Mouse (Mus musculus) cortical plate, adult 2 months (tissue): ENCODE measurements at regions not wholly inside any gene's neighbourhood (a gene's known extent, or its start where the extent isn't known, plus 50 kb on each side); places are given as distances from the start of the nearest gene placed in this dataset.
"Not testable (repeated sequence)": the region's sequence is repeated elsewhere in the genome, so short reads cannot be mapped to it uniquely, and the experiment has no call there.

ENCODE experiments used
- H3K27ac ChIP-seq: fragments of 200-500 bp; 2 replicates; pipeline ENCODE4 v1.5.1; 2012; ENCODE audit warnings: low read length, control low read depth, inconsistent platforms; ENCODE audit not compliant: insufficient read depth
- H3K4me1 ChIP-seq: fragments of 200-500 bp; 2 replicates; pipeline ENCODE4 v1.6.1; 2011; ENCODE audit warnings: low read length; ENCODE audit not compliant: control insufficient read depth, insufficient read depth
- H3K4me3 ChIP-seq: fragments of 200-500 bp; 2 replicates; pipeline ENCODE4 v1.5.1; 2011; ENCODE audit warnings: mild to moderate bottlenecking, low read length, control low read depth; ENCODE audit not compliant: insufficient read depth
- CTCF ChIP-seq: fragments of 200-500 bp; IDR thresholded peaks from 2 replicates; pipeline ENCODE4 v1.5.1; 2011; ENCODE audit warnings: mild to moderate bottlenecking, control low read depth, low read length; ENCODE audit not compliant: insufficient read depth; ENCODE audit errors: extremely low read depth
- POLR2A ChIP-seq: fragments of 200-500 bp; IDR thresholded peaks from 2 replicates; pipeline ENCODE4 v1.6.1; 2011; ENCODE audit warnings: mild to moderate bottlenecking, low read length, control low read depth; ENCODE audit not compliant: insufficient read depth; ENCODE audit errors: extremely low read depth

DNA sequence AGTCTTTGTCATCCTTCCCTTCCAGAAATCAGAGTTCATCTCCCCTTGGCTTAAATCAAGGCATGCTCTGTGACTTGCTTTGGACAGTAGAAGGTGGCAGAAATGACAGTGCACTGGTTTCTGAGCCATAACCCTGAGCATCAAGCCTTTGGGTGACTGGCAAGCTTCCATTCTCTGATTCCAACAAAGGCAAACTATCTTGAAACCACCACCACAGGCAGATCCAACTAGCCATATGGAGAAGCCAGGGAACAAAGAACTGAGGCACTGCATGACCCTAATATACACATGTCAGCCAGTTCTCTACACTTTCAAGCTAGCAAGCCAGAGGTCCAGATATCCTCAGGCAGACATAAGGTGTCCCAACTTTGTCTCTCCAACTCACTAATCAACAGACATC is 151.2 kb upstream of the Rps6ka3 start:
- H3K4me3 ChIP-seq: no peak overlapping the region
- no peaks in the 10 kb centered on the region for H3K4me1 ChIP-seq
- no peak overlapping the region for H3K27ac ChIP-seq
- TF ChIP-seq CTCF (no peak), POLR2A (no peak)

DNA sequence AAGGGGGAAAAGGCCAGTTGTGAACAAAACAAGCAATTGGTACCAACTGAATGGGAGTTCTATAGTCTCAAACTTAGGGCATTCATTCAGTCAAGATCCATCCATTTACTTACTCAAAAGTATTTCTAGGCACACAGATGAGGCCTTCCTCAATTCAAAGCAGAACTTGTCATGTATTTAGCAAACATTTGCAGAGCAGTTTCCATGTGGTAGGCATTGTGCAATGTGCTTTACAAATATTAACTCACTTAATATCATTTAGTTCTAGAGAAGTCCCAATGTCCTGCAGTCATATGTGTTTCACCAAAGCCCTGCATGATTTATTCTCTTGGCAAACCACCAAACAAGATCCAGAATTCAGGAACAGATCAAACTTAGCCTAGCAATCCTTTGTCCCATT is 148.8 kb upstream of the Rps6ka3 start:
- TF ChIP-seq POLR2A (no peak), CTCF (no peak)
- Histone ChIP-seq H3K4me3 (no peak overlapping the region), H3K27ac (no peak overlapping the region), H3K4me1 (no peaks in the 10 kb centered on the region)

DNA sequence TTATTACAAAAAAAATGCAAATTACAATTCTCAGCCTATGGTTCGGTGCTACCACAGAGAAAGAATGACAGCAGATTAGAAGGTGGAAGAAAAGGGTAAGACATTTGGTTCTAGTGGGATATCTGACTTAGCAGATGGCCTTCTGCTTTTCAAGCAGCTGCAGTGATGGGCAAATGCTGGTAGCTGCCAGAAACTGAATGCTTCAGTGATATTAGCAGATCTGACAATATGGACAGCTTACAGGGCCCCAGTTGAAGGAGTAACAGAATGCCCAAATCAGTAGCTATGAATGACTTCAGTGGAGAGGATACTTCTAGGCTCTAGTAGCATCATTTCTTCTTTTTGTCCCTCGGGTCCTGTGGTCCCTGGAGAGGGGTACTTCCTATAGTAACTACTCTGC is 143.9 kb upstream of the Rps6ka3 start:
- Histone ChIP-seq H3K4me1 (no peaks in the 10 kb centered on the region), H3K4me3 (no peak overlapping the region), H3K27ac (no peak overlapping the region)
- TF ChIP-seq POLR2A (no peak), CTCF (no peak)

DNA sequence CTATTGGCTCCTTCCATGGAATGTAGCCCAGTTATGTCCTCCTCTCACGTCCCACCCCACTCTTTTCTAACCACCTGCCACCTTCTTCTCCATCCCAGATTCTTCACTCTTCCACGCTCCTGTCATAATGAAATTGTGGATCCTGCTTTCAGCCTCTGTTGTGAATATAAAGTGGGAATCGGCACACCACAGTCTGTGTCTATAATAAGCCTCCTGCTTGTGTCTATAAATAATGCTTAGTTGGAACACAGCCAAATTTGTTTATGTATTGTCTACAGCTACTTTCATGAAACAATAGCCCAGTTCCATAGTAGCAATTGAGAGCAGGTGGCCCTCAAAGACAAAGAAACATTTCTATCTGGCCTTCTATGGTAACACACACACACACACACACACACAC is 137.5 kb upstream of the Rps6ka3 start:
- no peak overlapping the region for H3K27ac ChIP-seq
- H3K4me1 ChIP-seq: no peaks in the 10 kb centered on the region
- TF ChIP-seq CTCF (no peak), POLR2A (no peak)
- no peak overlapping the region for H3K4me3 ChIP-seq

DNA sequence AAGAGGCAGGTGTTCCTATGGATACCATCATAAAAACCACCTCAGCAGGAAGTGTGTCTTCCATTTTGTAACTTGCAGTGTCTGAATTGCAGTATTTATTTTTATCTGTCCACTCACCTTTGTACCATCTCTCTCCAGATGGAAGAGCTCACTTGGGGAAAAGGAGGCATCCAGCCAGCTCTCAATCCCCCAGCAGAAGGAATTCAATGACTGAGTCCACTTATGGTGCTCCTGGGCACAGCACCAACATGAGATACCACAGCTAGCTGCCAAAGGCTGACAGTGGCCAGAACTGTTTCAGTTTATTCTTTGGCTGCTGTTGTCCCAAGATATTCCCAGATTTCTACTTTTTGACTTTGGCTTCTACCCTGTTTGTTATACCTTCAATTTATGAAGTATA is 136.6 kb upstream of the Rps6ka3 start:
- Histone ChIP-seq H3K4me3 (no peak overlapping the region), H3K27ac (no peak overlapping the region), H3K4me1 (no peaks in the 10 kb centered on the region)
- TF ChIP-seq POLR2A: no peak
- TF ChIP-seq CTCF: no peak

DNA sequence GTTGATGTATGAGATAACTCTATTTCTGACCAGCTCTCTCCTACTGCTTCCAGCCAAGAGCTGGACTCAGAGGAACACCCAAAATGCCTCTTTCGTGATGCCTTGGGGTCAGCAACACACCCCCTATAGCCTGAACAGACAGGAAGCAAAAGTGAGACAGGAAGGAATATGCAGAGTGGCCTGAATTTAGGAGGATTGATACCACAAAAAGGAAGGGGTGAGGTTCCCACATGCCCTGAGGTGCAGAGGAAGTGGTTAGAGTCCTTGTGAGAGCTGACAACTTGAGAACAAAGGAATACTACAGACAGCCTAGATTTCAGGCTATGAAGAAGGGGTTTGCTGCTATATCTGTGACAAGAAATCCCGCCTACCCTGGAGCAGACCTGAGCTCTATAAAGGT is 129.6 kb upstream of the Rps6ka3 start:
- Histone ChIP-seq H3K4me3 (no peak overlapping the region), H3K4me1 (no peaks in the 10 kb centered on the region), H3K27ac (no peak overlapping the region)
- no peak for TF ChIP-seq POLR2A
- no peak for TF ChIP-seq CTCF

DNA sequence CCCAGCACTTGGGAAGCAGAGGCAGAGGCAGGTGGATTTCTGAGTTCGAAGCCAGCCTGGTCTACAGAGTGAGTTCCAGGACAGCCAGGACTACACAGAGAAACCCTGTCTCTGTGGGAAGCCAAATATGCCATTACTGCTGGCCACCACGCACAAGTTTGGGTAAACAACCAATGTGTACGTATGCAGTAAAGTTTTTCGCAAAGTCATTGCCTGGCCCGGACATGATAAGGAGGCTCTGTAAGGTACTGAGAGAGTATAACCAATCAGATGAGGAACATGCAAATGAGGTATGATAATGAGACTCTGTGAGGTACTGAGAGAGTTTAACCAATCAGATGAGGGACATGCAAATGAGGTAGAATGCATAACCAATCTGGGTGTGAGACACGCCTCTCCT is 99.5 kb upstream of the Rps6ka3 start:
- not testable (repeated sequence) for H3K4me3 ChIP-seq, H3K27ac ChIP-seq, H3K4me1 ChIP-seq

DNA sequence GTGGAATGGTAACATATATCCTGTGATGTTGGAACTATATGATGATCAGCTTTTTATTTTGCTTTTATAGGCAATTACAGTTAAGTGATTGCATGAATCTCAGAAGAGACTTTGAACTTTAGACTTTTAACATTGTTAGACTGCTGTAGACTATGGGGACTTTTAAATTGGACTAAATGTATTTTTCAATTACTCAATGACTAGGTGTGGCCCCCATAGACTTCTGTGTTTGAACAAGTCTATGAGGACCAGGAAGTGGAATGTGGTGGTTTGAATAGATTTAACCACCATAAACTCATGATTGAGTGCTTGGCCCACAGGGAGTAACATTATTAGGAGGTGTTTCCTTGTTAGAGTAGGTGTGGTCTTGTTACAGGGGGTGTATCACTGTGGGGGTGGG is 93.9 kb upstream of the Rps6ka3 start:
- TF ChIP-seq POLR2A (no peak), CTCF (no peak)
- Histone ChIP-seq H3K4me1 (no peaks in the 10 kb centered on the region), H3K4me3 (no peak overlapping the region), H3K27ac (no peak overlapping the region)

DNA sequence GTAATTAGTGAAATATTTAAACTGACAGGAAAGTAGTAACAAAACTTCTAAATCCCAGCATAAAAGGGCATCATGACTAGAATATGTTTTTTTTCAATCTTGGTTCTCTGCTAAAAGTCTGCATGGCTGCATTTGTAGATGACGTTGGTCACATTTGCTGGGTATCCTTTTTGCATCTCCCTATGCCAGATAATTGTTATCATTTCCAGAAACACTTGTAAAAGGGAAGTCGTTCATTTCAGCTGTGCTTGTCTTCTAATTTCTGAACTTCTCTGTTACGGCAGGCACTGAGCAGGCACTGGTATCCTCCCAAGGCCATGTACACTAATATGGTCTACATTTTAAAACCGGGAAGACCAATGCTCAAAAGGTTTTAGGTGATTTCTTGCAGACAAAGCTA is 69.6 kb upstream of the Rps6ka3 start:
- Histone ChIP-seq H3K4me3 (no peak overlapping the region), H3K27ac (no peak overlapping the region), H3K4me1 (no peaks in the 10 kb centered on the region)
- TF ChIP-seq POLR2A (no peak), CTCF (no peak)

DNA sequence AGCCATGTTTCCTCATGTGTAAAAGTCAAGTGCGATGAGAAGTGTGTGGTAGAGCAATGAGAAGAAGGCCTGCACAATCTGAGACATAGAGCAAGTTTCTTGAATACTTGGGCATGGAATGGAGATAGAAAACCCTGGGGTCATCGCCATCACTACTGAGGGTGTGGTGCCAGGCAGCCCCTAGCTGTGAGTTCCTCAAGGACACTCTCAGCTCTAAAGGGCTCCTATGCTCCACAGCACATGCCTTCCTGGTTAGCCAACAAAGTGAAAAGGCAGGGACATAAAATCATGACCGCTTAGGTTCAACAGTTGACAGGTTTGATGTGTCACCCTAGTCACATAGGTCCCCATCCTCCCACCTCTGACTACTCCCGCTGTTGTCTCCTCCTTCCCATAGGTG is 66.8 kb upstream of the Rps6ka3 start:
- H3K4me1 ChIP-seq: no peaks in the 10 kb centered on the region
- H3K27ac ChIP-seq: no peak overlapping the region
- no peak overlapping the region for H3K4me3 ChIP-seq
- TF ChIP-seq POLR2A (no peak), CTCF (no peak)

DNA sequence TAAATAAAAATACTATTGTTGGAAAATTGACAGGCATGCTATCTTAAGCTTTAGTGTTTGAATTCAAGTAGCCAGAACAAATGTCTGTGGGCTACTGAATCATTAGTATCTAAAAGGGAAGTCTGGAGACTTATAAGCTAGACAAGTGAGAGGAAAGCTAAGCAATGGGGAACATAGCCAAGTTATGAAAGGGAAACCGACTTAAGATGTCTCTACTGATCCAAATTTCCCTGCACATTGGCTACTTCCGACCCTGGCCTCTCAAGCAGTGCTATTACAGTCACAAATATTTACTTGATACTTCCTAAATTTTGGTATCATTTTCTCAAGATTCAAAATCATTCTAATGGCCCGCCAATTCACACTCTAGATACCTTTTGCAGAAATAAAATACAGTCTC is 65.4 kb upstream of the Rps6ka3 start:
- H3K4me1 ChIP-seq: no peaks in the 10 kb centered on the region
- no peak for TF ChIP-seq POLR2A
- TF ChIP-seq CTCF: no peak

More for the DNA sequence above, 65.4 kb upstream of the Rps6ka3 start:
- H3K4me3 ChIP-seq: no peak overlapping the region
- no peak overlapping the region for H3K27ac ChIP-seq
